Mouse (Mus musculus) liver, embryonic 12.5 days (tissue): Measurements from ENCODE around the gene Pde2a. TPM values are rescaled to one million over a fixed set of nuclear protein-coding genes. Genes with fewer than 3 reads are reported as not detected.
A peak's percentile ranks its signal among the peaks of the same experiment; 100 is the strongest.

Experiments used
- ATAC-seq: fragments of 200-750 bp; cut with Nextera tagmentation; 2 replicates; pipeline ENCODE4 v1.8.0; 2017; ENCODE audit warnings: moderate number of reproducible peaks, mild to moderate bottlenecking, moderate library complexity
- H3K27ac ChIP-seq: fragments of 300-500 bp; sonication (generic); 2 replicates; pipeline ENCODE4 v1.5.1; 2016; ENCODE audit warnings: mild to moderate bottlenecking
- H3K27me3 ChIP-seq: fragments of 300-500 bp; sonication (generic); replicated peaks from 2 replicates; pipeline ENCODE4 v1.6.1; 2016; ENCODE audit warnings: mild to moderate bottlenecking, moderate library complexity
- H3K36me3 ChIP-seq: fragments of 300-500 bp; sonication (generic); 2 replicates; pipeline ENCODE4 v1.6.1; 2016; ENCODE audit warnings: mild to moderate bottlenecking, moderate library complexity
- H3K4me1 ChIP-seq: fragments of 300-500 bp; sonication (generic); 2 replicates; pipeline ENCODE4 v1.6.1; 2016
- H3K4me2 ChIP-seq: fragments of 300-500 bp; sonication (generic); 2 replicates; pipeline ENCODE4 v1.6.1; 2016; ENCODE audit warnings: mild to moderate bottlenecking, moderate library complexity
- H3K4me3 ChIP-seq: fragments of 300-500 bp; sonication (generic); 2 replicates; pipeline ENCODE4 v1.5.1; 2016; ENCODE audit warnings: mild to moderate bottlenecking, moderate library complexity
- H3K9ac ChIP-seq: fragments of 300-500 bp; sonication (generic); 2 replicates; pipeline ENCODE4 v1.6.1; 2016; ENCODE audit warnings: mild to moderate bottlenecking, moderate library complexity
- H3K9me3 ChIP-seq: fragments of 300-500 bp; sonication (generic); replicated peaks from 2 replicates; pipeline ENCODE4 v1.6.1; 2016; ENCODE audit warnings: mild to moderate bottlenecking, moderate library complexity
- whole genome bisulfite sequencing: fragments of 180-500 bp; shearing (Covaris S2); methylation state at CpG from one replicate; pipeline ENCODE4 v1.1.7; 2016; ENCODE audit not compliant: insufficient replicate concordance; 5-methylcytosine and 5-hydroxymethylcytosine counted together
- polyA plus RNA-seq: library from polyadenylated mRNA; unstranded; fragments of >200 nt; fragmentation: Nextera tagmentation; extraction: Ambion mirVana; gene quantifications from 2 replicates; pipeline ENCODE4 v1.2.1, GENCODE M21; 2016

Pde2a gene
- polyA plus RNA-seq, 1 experiment from 2014 or later = 12.0 TPM

DNA sequence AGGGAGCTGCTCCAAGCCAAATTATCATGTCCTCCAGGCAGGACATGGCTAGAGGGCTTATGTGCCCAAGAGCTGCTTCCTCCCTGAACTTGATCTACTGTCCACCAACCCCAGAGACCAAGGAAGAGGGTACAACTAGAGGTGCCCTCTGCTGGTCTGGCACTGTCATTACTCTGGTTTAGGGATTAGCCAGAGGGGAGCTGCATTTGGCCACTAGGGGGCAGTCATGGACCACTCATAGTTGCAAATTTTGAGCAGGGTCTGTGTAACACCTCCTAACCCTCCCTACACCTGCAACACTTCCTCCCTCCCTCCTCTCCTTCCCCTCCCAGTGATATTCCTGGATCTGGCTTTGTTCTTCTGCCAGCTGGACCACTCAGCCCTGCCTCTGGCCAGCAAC is 8.7 kb upstream of the Pde2a start:
- Histone ChIP-seq H3K27ac (no peak overlapping the region), H3K36me3 (peaks cover 36% of the 10 kb centered on the region), H3K9me3 (no peaks in the 10 kb centered on the region), H3K27me3 (peaks cover 10% of the 10 kb centered on the region), H3K4me1 (peaks cover 36% of the 10 kb centered on the region), H3K4me3 (no peak overlapping the region), H3K4me2 (no peak overlapping the region), H3K9ac (no peak overlapping the region)
- peak; percentile 30 for ATAC-seq

GRCm38 (mm10) chr7:101414209-101414608 is 7.3 kb upstream of the Pde2a start:
- 63% methylated on average over 4 of the region's 4 CpGs for WGBS
- peaks cover 22% of the 10 kb centered on the region for H3K36me3 ChIP-seq

GRCm38 (mm10) chr7:101414661-101415511 is 6.6 kb upstream of the Pde2a start:
- H3K9ac ChIP-seq = 0 out of 2 replicates have a peak overlapping the region, but pooled peaks have one; percentile 24
- peaks cover 43% of the 10 kb centered on the region for H3K4me1 ChIP-seq
- no peak overlapping the region for H3K4me3 ChIP-seq
- ATAC-seq = peak; percentile 81
- 27% methylated on average over 6 of the region's 7 CpGs for WGBS
- H3K9me3 ChIP-seq = no peaks in the 10 kb centered on the region
- peaks cover 25% of the 10 kb centered on the region for H3K27me3 ChIP-seq
- peak overlapping the region; percentile 41 for H3K4me2 ChIP-seq
- H3K27ac ChIP-seq = peak overlapping the region; percentile 28; the same call in 1 of the 2 replicates
- H3K36me3 ChIP-seq = peaks cover 15% of the 10 kb centered on the region

More at GRCm38 (mm10) chr7:101414209-101414608, 7.3 kb upstream of the Pde2a start:
- no peak for ATAC-seq
- H3K4me2 ChIP-seq = no peak overlapping the region
- no peak overlapping the region for H3K9ac ChIP-seq
- H3K27ac ChIP-seq = no peak overlapping the region
- no peak overlapping the region for H3K4me3 ChIP-seq
- no peaks in the 10 kb centered on the region for H3K9me3 ChIP-seq
- peaks cover 23% of the 10 kb centered on the region for H3K27me3 ChIP-seq
- peaks cover 40% of the 10 kb centered on the region for H3K4me1 ChIP-seq

- 46% methylated on average over 8 of the region's 8 CpGs for WGBS
Observed at GRCm38 (mm10) chr7:101415512-101416100, 5.9 kb upstream of the Pde2a start.

DNA sequence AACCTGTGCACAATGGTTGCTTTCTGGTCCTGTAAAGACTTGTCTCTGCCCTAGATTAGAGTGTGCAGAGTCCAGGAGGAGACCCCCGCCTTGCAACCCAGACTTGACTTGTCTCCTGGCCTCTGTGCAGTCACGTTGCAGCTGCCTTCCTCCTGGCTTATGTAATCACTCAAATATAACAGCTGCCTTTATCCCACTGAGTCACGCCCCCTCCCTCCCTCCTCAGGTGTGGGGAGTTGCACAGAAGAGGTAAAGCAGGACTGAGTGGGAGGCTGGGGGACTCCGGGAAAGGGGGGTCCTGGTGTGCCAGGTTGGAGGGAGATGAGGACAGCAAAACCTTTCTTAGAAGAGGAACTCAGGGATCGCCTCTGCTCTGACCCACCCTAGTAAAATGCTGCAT is 5.1 kb upstream of the Pde2a start:
- Histone ChIP-seq H3K36me3 (peaks cover 5% of the 10 kb centered on the region; the same call in 1 of the 2 replicates), H3K4me3 (no peak overlapping the region), H3K9me3 (no peaks in the 10 kb centered on the region), H3K4me2 (no peak overlapping the region), H3K9ac (no peak overlapping the region), H3K27me3 (peaks cover 37% of the 10 kb centered on the region), H3K27ac (no peak overlapping the region), H3K4me1 (peaks cover 53% of the 10 kb centered on the region)
- WGBS = 49% methylated on average over 5 of the region's 5 CpGs
- ATAC-seq = no peak

More at GRCm38 (mm10) chr7:101415512-101416100, 5.9 kb upstream of the Pde2a start:
- H3K27ac ChIP-seq = no peak overlapping the region
- H3K9me3 ChIP-seq = no peaks in the 10 kb centered on the region
- H3K4me2 ChIP-seq = peak overlapping the region; percentile 41
- no peak overlapping the region for H3K4me3 ChIP-seq
- H3K27me3 ChIP-seq = peaks cover 32% of the 10 kb centered on the region
- H3K36me3 ChIP-seq = peaks cover 9% of the 10 kb centered on the region
- no peak for ATAC-seq
- peaks cover 45% of the 10 kb centered on the region for H3K4me1 ChIP-seq
- H3K9ac ChIP-seq = no peak overlapping the region

GRCm38 (mm10) chr7:101419013-101419770 is 2.3 kb upstream of the Pde2a start:
- WGBS = 4% methylated on average over 27 of the region's 27 CpGs
- H3K4me3 ChIP-seq = no peak overlapping the region
- no peak overlapping the region for H3K9ac ChIP-seq
- peaks cover 48% of the 10 kb centered on the region for H3K27me3 ChIP-seq
- no peaks in the 10 kb centered on the region for H3K9me3 ChIP-seq
- no peaks in the 10 kb centered on the region for H3K36me3 ChIP-seq
- H3K27ac ChIP-seq = no peak overlapping the region
- H3K4me1 ChIP-seq = peaks cover 48% of the 10 kb centered on the region
- no peak for ATAC-seq
- no peak overlapping the region for H3K4me2 ChIP-seq

GRCm38 (mm10) chr7:101422069-101422468 is 578 bp downstream of the Pde2a start:
- Histone ChIP-seq H3K9me3 (no peaks in the 10 kb centered on the region), H3K27ac (no peak overlapping the region), H3K36me3 (no peaks in the 10 kb centered on the region), H3K4me2 (peak overlapping the region; percentile 40), H3K4me1 (peaks cover 25% of the 10 kb centered on the region), H3K4me3 (no peak overlapping the region), H3K27me3 (peaks cover 69% of the 10 kb centered on the region), H3K9ac (no peak overlapping the region)
- no peak for ATAC-seq
- WGBS = 31% methylated on average over 3 of the region's 3 CpGs

DNA sequence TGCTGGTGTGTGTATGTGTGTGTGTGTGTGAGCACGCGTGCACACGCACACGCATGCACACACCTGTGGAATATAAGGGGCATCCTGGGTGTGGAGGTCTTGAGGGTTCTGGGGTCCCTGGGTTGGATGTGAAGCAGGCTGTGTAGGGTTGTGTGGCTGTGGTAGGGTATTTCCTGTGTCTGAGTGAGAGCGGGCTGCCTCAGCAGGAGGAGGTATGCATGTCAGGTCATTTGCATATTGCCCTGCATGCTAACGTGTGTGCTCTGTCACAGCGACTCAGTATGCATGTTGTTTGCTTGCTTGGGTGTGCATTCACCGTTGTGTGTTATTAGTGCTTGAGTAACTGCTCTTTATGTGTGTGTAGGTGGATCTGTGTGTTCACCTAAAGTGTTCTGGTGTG is 1.2 kb downstream of the Pde2a start:
- 73% methylated on average over 8 of the region's 8 CpGs for WGBS
- Histone ChIP-seq H3K27ac (no peak overlapping the region), H3K4me1 (peaks cover 25% of the 10 kb centered on the region), H3K36me3 (no peaks in the 10 kb centered on the region), H3K4me3 (no peak overlapping the region), H3K27me3 (peaks cover 64% of the 10 kb centered on the region), H3K4me2 (no peak overlapping the region), H3K9me3 (no peaks in the 10 kb centered on the region), H3K9ac (no peak overlapping the region)
- ATAC-seq = no peak

DNA sequence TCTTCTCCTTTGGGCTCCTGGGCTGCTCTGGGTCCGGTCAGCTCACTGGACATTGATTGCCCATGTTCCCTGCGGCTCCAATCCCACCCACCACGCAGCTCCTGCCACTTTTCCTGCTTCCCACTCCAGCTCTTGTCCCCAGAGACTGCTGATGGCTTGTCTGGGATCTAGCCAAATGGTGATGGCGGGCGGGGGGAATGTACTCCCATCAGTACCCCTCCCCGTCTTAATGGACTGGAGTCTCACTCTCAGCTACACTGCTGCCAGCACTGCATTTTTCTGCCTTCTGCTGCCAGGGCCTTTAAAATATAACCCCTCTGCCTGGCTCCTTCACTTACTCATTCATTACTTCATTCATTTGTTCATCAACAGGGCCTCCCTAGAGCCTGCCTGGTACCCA is 2.5 kb downstream of the Pde2a start:
- no peaks in the 10 kb centered on the region for H3K36me3 ChIP-seq
- no peak overlapping the region for H3K9ac ChIP-seq
- H3K4me1 ChIP-seq = peaks cover 24% of the 10 kb centered on the region
- no peaks in the 10 kb centered on the region for H3K9me3 ChIP-seq
- WGBS = 66% methylated on average over 6 of the region's 6 CpGs
- peaks cover 54% of the 10 kb centered on the region for H3K27me3 ChIP-seq
- no peak overlapping the region for H3K27ac ChIP-seq
- ATAC-seq = no peak
- H3K4me2 ChIP-seq = no peak overlapping the region
- no peak overlapping the region for H3K4me3 ChIP-seq

GRCm38 (mm10) chr7:101426692-101427091 is 5.2 kb downstream of the Pde2a start:
- no peak overlapping the region for H3K4me2 ChIP-seq
- H3K9ac ChIP-seq = no peak overlapping the region
- WGBS = 50% methylated on average over 8 of the region's 8 CpGs
- no peaks in the 10 kb centered on the region for H3K9me3 ChIP-seq
- peaks cover 5% of the 10 kb centered on the region for H3K4me1 ChIP-seq
- H3K27me3 ChIP-seq = peaks cover 35% of the 10 kb centered on the region; the same call in 1 of the 2 replicates
- no peak overlapping the region for H3K4me3 ChIP-seq
- no peaks in the 10 kb centered on the region for H3K36me3 ChIP-seq
- no peak for ATAC-seq
- no peak overlapping the region for H3K27ac ChIP-seq

DNA sequence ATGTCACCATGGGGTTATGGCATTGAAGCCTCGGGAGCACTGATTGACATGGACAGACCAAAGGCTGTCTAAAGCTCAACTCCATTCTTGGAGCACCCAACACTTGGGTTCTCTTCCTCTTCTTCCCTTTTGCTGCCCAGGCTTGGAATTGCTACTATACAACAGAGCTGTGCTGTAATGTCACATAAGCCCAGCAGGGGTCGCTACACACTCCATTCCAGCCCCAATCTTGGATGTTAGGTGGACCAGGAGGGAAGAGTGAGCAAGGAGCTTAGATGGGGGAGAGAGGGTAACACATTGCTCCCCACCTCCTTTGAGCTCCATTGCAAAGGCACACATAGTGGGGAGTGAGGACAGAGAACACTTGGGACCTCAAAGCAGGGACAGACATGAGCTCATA is 6.2 kb downstream of the Pde2a start:
- H3K9ac ChIP-seq = no peak overlapping the region
- no peak overlapping the region for H3K27ac ChIP-seq
- 9% methylated on average over 2 of the region's 2 CpGs for WGBS
- H3K36me3 ChIP-seq = no peaks in the 10 kb centered on the region
- H3K9me3 ChIP-seq = no peaks in the 10 kb centered on the region
- no peak overlapping the region for H3K4me2 ChIP-seq
- H3K4me1 ChIP-seq = no peaks in the 10 kb centered on the region
- no peak for ATAC-seq
- peaks cover 31% of the 10 kb centered on the region; the same call in 1 of the 2 replicates for H3K27me3 ChIP-seq
- H3K4me3 ChIP-seq = no peak overlapping the region

DNA sequence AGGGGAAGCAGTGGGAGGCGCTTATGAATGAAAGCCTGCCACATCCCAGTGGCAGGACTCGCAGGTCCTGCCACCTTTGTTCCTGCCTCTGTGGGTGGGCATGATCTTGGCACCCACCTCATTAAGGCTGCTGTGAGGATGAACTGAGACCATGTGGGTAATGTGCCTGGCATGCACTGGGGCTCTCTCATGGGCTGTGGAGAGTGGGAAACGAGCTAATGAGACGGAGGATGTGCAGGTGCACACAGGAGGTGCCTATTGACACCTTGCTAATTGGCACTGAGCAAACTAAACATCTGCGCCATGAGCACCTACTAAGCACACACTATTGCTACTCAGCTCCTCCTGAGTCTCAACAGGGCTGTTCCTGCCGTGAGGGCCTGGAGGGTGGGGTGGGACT is 13.5 kb downstream of the Pde2a start:
- Histone ChIP-seq H3K4me1 (no peaks in the 10 kb centered on the region), H3K4me3 (no peak overlapping the region), H3K4me2 (no peak overlapping the region), H3K9me3 (no peaks in the 10 kb centered on the region), H3K36me3 (no peaks in the 10 kb centered on the region), H3K27me3 (peaks cover 12% of the 10 kb centered on the region; the same call in 1 of the 2 replicates), H3K9ac (no peak overlapping the region), H3K27ac (no peak overlapping the region)
- ATAC-seq = no peak
- 46% methylated on average over 6 of the region's 6 CpGs for WGBS
